Comparison of ENCODE assay signal across 7 mouse cellular contexts in the genomic region with DNA sequence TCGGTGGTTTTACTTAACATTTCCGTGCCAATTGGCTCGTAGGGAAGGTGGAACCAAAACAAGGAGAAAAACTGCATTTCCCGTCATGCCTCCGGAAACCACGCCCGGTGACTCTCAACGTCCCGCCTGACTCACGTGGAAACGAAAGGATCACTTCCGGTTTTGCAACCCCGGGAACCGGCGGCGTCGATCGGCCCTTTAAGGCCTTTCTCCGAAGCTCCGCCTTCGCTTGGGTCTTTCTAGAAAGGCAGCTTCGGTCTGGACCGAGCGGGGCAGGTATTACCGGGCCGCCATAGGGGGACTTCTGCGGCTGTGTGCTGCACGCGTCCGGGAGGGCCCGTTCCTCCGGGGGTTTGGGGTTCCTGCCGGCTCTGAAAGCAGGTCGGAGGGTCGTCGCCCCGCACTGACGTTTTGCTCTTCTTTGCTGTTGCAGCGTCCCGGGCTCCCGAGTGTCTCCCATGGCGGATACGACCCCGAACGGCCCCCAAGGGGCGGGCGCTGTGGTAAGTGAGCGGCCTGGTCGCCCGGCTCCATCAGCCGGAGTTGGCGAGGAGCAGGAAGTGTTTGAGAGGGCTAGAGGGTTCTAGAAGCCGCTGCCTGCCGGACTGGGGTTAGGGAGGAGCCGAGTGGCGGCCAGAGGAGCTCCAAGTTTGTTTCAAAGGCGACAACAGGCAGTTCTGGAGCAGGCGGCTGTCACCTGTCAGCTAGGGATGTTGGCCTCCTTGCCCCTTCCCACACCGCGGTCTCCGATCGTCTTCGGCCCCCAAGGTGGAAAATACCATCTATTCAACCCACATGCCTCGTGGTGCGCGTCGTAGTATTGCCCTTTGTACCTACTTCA. TPM values are rescaled to one million over a fixed set of nuclear protein-coding genes. Genes with fewer than 3 reads are reported as not detected.
DNase-seq lines count a peak whose midpoint lies in the region; ATAC-seq lines count a peak whose summit lies in the region.

A gene (plus strand): TSS at position 35 of the 841 bp plus-strand sequence.

- H3K9me3 ChIP-seq in intestine, embryonic 16.5 days (ENCODE audit: control insufficient read depth, low read length): no peaks in the 10 kb centered on the region
- H3K9me3 ChIP-seq in midbrain, embryonic 11.5 days (ENCODE audit: control insufficient read depth, low read length): no peaks in the 10 kb centered on the region

- ATAC-seq in intestine, embryonic 16.5 days: peak; percentile 96
- peak; percentile 93 for ATAC-seq in midbrain, embryonic 11.5 days (ENCODE audit: low FRiP score)

- H3K27ac ChIP-seq in intestine, embryonic 16.5 days (ENCODE audit: low read length): peak within 1 kb of the TSS; percentile 98
- peak within 1 kb of the TSS; percentile 88 for H3K27ac ChIP-seq in midbrain, embryonic 11.5 days (ENCODE audit: low read depth, low read length)

- H3K9ac ChIP-seq in intestine, embryonic 16.5 days (ENCODE audit: low read depth, low read length): peak within 1 kb of the TSS; percentile 92
- peak within 1 kb of the TSS; percentile 90 for H3K9ac ChIP-seq in midbrain, embryonic 11.5 days (ENCODE audit: low read length)

- intact Hi-C loops in left cerebral cortex, postnatal 36 days (cut with DNase I): loop anchor here (5.0 kb wide), 1 partner anchor 47 kb away; a partner anchor contains a TSS

- WGBS in intestine, embryonic 16.5 days: under 1% methylated on average over 67 of the region's 67 CpGs
- WGBS in midbrain, embryonic 11.5 days: 0% methylated on average over 67 of the region's 67 CpGs

- H3K4me2 ChIP-seq in intestine, embryonic 16.5 days (ENCODE audit: low read depth, low read length): peak within 1 kb of the TSS; percentile 65
- H3K4me2 ChIP-seq in midbrain, embryonic 11.5 days: peak within 1 kb of the TSS; percentile 78

- peaks cover 1% of the 10 kb centered on the region for H3K36me3 ChIP-seq in intestine, embryonic 16.5 days (ENCODE audit: control insufficient read depth, insufficient read depth, low read length)
- H3K36me3 ChIP-seq in midbrain, embryonic 11.5 days (ENCODE audit: control insufficient read depth, insufficient read depth, low read length): peaks cover 15% of the 10 kb centered on the region; the same call in 1 of the 2 replicates

- peak; percentile 96 for DNase-seq in adrenal gland, adult 8-10 months
- peak; percentile 91 for DNase-seq in embryo, embryonic 9.5 days (ENCODE audit: extremely low spot score)
- DNase-seq in gastrocnemius, postnatal 4 days (ENCODE audit: low spot score in 2 of 2): peak; percentile 69 to 91
- DNase-seq in left cerebral cortex, postnatal 36 days (ENCODE audit: low spot score in 2 of 2): peak; percentile 92
- DNase-seq in midbrain, embryonic 11.5 days (ENCODE audit: low spot score, missing footprints): peak; percentile 98
- peak; percentile 93 for DNase-seq in skeletal muscle tissue, adult 2 months (ENCODE audit: low read depth, low spot score)

- H3K4me1 ChIP-seq in intestine, embryonic 16.5 days (ENCODE audit: control insufficient read depth, insufficient read depth, low read length): peaks cover 2% of the 10 kb centered on the region; the same call in 1 of the 2 replicates
- peaks cover 5% of the 10 kb centered on the region; the same call in 1 of the 2 replicates for H3K4me1 ChIP-seq in midbrain, embryonic 11.5 days (ENCODE audit: control insufficient read depth, insufficient read depth, low read length)

- no peaks in the 10 kb centered on the region for H3K27me3 ChIP-seq in intestine, embryonic 16.5 days (replicated peaks; ENCODE audit: control insufficient read depth, insufficient read depth, low read length)
- H3K27me3 ChIP-seq in midbrain, embryonic 11.5 days (ENCODE audit: control insufficient read depth, insufficient read depth, low read length): no peaks in the 10 kb centered on the region

- H3K4me3 ChIP-seq in intestine, embryonic 16.5 days (ENCODE audit: low read length): peak within 1 kb of the TSS; percentile 93
- H3K4me3 ChIP-seq in midbrain, embryonic 11.5 days (ENCODE audit: low read depth, low read length): peak within 1 kb of the TSS; percentile 88

RNA-seq across cellular contexts. Expression of the gene that starts here (rescaled TPM):
- total RNA-seq in adrenal gland, adult 8-10 months (2022): 100 to 1,000 TPM in 2 of 4 experiments, 10 to 100 TPM in 2; 90.4 to 172 (median 116) TPM
- total RNA-seq in gastrocnemius, postnatal 4 days (2021): 10 to 100 TPM; 38.2 to 42.6 TPM
- 127 and 132 TPM in 2 replicates for polyA plus RNA-seq in intestine, embryonic 16.5 days (2015; fragmentation: Nextera tagmentation; extraction: Ambion mirVana)
- total RNA-seq in left cerebral cortex, postnatal 36 days (2021): 10 to 100 TPM; 84.8 to 97.0 TPM
- 120 and 121 TPM in 2 replicates for polyA plus RNA-seq in midbrain, embryonic 11.5 days (2014; fragmentation: Nextera tagmentation; extraction: Ambion mirVana)

Comparison
In these comparisons a context has a peak if more than half of its experiments do, and no peak if none do; other contexts are left out.
1. Peak in every context shown above with its lines: DNase-seq, ATAC-seq, H3K4me3 ChIP-seq and H3K27ac ChIP-seq.